Mouse (Mus musculus): ENCODE measurements around the gene Odaph.

The Odaph gene

GRCm38 (mm10) chr5:91991191-91991937 is 4.1 kb downstream of the Odaph start:
- DNase-seq = no peak

- no peak for DNase-seq
Measured at GRCm38 (mm10) chr5:91993061-91993460, 5.8 kb downstream of the Odaph start.

- peak in 1 of 2 experiments; percentile 3 for DNase-seq
Measured at GRCm38 (mm10) chr5:91994546-91994945, 7.3 kb downstream of the Odaph start.

- peak; percentile 11 to 38 for DNase-seq
Measured at GRCm38 (mm10) chr5:92000770-92001169, 13.5 kb downstream of the Odaph start.

- DNase-seq = peak in 1 of 2 experiments; percentile 23
Measured at GRCm38 (mm10) chr5:92003011-92003410, 15.7 kb downstream of the Odaph start.

GRCm38 (mm10) chr5:92009827-92010226 is 22.6 kb downstream of the Odaph start:
- no peak for DNase-seq

GRCm38 (mm10) chr5:92011756-92012155 is 24.5 kb downstream of the Odaph start:
- no peak for DNase-seq

GRCm38 (mm10) chr5:92019960-92020359 is 32.7 kb downstream of the Odaph start:
- no peak for DNase-seq

GRCm38 (mm10) chr5:92042377-92043348 is 55.4 kb downstream of the Odaph start:
- DNase-seq = peak; percentile 98 to 99

- no peak for DNase-seq
Measured at GRCm38 (mm10) chr5:92043783-92044182, 56.5 kb downstream of the Odaph start, which contains the start of gene Cdkl2. Gene Cdkl2 (minus strand): TSS chr5:92043883.

Measured in kidney, postnatal 25 days (tissue).